Mouse (Mus musculus) C2C12 (cell line): ENCODE results near the gene Chga. TPM values are rescaled to one million over a fixed set of nuclear protein-coding genes. Genes with fewer than 3 reads are reported as not detected.

ENCODE experiments used
- H3K27me3 ChIP-seq: one replicate; pipeline ENCODE4 v1.6.1; 2011; ENCODE audit not compliant: control insufficient read depth, insufficient read depth, insufficient read length
- H3K36me3 ChIP-seq: one replicate; pipeline ENCODE4 v1.6.1; 2011; ENCODE audit not compliant: control insufficient read depth, insufficient read depth
- H3K4me3 ChIP-seq: one replicate; pipeline ENCODE4 v1.5.1; 2011; ENCODE audit warnings: mild to moderate bottlenecking, control low read depth; ENCODE audit not compliant: poor library complexity, insufficient read depth, severe bottlenecking
- H3K79me2 ChIP-seq: one replicate; pipeline ENCODE4 v1.6.1; 2011; ENCODE audit not compliant: control insufficient read depth, insufficient read depth
- H3K79me3 ChIP-seq: one replicate; pipeline ENCODE4 v1.6.1; 2011; ENCODE audit warnings: low read depth, control low read depth
- H3ac ChIP-seq: one replicate; pipeline ENCODE3; 2011; ENCODE audit warnings: low read depth; ENCODE audit not compliant: control insufficient read depth, insufficient read length
- CEBPB ChIP-seq: IDR thresholded peaks from one replicate; pipeline ENCODE4 v1.6.1; 2011; ENCODE audit warnings: low read depth, mild to moderate bottlenecking, control low read depth, moderate library complexity
- CTCF ChIP-seq: IDR thresholded peaks from one replicate; pipeline ENCODE4 v1.5.1; 2011; ENCODE audit not compliant: control insufficient read depth, insufficient read depth, insufficient read length
- FOSL1 ChIP-seq: IDR thresholded peaks from one replicate; pipeline ENCODE4 v1.8.0; 2011; ENCODE audit warnings: mild to moderate bottlenecking, low read length; ENCODE audit not compliant: poor library complexity, insufficient read depth, severe bottlenecking
- MAX ChIP-seq: IDR thresholded peaks from one replicate; pipeline ENCODE4 v1.6.1; 2011; ENCODE audit warnings: mild to moderate bottlenecking, control low read depth
- MYOD1 ChIP-seq: IDR thresholded peaks from one replicate; pipeline ENCODE4 v1.6.1; 2011; ENCODE audit warnings: low read depth; ENCODE audit not compliant: control insufficient read depth, insufficient read length
- MYOG ChIP-seq: IDR thresholded peaks from one replicate; pipeline ENCODE4 v1.6.1; 2011; ENCODE audit not compliant: control insufficient read depth, insufficient read length; ENCODE audit errors: extremely low read depth
- USF1 ChIP-seq: IDR thresholded peaks from one replicate; pipeline ENCODE4 v1.6.1; 2011; ENCODE audit warnings: low read depth, mild to moderate bottlenecking, control low read depth, moderate library complexity
- polyA plus RNA-seq: library from polyadenylated mRNA; unstranded; fragments of >200 nt; fragmentation: generic; extraction: Trizol; gene quantifications from one replicate; pipeline ENCODE4 v1.2.1, GENCODE M21; 2012; ENCODE audit warnings: missing spikeins

Gene Chga
- polyA plus RNA-seq, 1 experiment = 0.01 TPM

DNA sequence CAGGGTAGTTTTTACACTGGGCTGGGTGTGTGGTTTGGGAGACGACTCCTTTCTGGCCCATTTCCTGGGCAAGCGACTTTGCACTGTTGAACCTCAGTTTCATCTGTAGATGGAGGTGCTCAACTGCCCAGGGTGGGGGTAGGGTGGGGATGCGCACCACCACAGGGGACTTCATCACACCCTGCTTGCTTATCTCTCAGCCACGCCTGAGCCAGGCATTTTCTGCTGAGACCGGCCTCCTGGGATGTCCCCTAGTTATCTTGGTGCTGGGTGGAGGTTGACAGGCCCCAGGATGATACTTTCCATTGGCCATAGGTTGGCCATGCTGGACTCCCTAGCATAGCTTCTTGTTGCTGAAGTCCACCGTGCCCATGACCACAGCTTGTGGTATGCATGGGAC lies 10.3 kb downstream of the Chga start:
- no peaks in the 10 kb centered on the region for H3K36me3 ChIP-seq
- H3K27me3 ChIP-seq = peaks cover 27% of the 10 kb centered on the region
- TF ChIP-seq MYOD1 (no peak), MYOG (no peak), MAX (no peak), CTCF (no peak), FOSL1 (no peak), USF1 (no peak), CEBPB (no peak)
- no peaks in the 10 kb centered on the region for H3K79me2 ChIP-seq
- H3ac ChIP-seq = no peak overlapping the region
- H3K4me3 ChIP-seq = no peak overlapping the region
- H3K79me3 ChIP-seq = no peaks in the 10 kb centered on the region

DNA sequence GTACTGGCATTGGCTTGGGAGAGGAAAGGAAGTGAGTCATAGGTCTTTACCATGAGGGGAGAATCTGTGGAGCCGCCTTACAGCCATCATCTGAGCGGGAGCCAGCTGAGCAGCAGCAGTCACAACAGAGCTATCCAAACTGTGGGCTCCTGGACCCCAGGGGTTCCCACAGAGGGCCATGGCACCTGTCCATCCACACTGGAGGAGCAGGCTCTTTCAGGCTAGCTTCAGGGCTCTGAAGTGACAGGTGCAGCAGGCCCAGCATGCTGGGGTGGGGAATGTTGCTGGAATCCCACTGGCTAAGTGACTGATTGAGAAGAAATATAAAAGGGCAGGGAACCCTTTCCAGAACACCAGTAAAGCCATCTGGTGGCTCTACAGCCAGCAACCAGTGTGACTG lies 12.2 kb downstream of the Chga start:
- no peak overlapping the region for H3K4me3 ChIP-seq
- H3K27me3 ChIP-seq = peaks cover 15% of the 10 kb centered on the region
- TF ChIP-seq USF1 = no peak
- peak; percentile 22 for TF ChIP-seq MYOD1
- TF ChIP-seq MYOG = no peak
- no peak for TF ChIP-seq FOSL1
- no peaks in the 10 kb centered on the region for H3K36me3 ChIP-seq
- no peaks in the 10 kb centered on the region for H3K79me2 ChIP-seq
- no peaks in the 10 kb centered on the region for H3K79me3 ChIP-seq
- H3ac ChIP-seq = no peak overlapping the region

DNA sequence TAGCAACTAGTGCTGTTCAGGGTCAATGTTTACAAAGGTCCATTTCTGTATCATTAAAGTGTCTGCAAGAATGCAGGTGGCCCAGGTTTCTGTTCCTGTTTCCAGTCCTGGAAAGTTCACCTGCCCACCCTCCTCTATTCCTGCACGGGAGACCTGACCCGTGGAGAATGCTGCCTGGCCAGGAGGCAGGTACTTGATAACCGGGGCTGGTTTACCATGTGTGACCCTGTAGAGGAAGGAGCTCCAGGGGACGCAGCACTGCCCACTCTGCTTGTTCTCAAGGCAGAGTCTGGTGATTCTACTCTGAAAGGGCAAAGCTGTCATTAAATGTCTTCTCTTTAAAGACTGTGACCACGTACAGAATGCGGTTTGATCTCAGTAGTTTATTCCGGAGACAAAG lies 13.4 kb downstream of the Chga start:
- Histone ChIP-seq H3K79me3 (no peaks in the 10 kb centered on the region), H3K36me3 (no peaks in the 10 kb centered on the region), H3ac (no peak overlapping the region), H3K4me3 (no peak overlapping the region), H3K27me3 (peaks cover 4% of the 10 kb centered on the region), H3K79me2 (no peaks in the 10 kb centered on the region)
- TF ChIP-seq MAX = no peak
- TF ChIP-seq CTCF = no peak
- TF ChIP-seq MYOG = no peak
- no peak for TF ChIP-seq MYOD1
- TF ChIP-seq CEBPB = no peak

- no peak overlapping the region for H3K4me3 ChIP-seq
Measured at GRCm38 (mm10) chr12:102570111-102570510, 15.3 kb downstream of the Chga start.

DNA sequence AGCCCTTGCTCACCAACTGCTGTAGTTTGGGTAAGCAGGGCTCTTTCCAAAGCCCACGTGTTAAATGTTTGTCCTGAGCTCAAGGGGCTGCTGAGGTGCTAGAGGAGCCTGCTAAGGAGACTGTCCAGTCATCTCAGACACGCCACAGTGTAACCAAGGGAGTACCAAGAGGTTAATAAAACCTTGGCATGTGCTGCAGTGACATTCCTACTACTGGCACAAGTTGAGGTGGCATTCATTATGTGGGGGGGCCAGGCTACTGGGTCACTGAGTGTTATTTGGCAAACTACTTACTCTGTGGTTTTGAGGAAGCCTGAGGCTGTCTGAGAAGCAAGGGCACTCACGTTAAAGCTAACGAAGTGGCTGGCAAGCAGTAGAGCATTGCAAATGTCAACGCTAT lies 16.0 kb downstream of the Chga start:
- Histone ChIP-seq H3K79me3 (no peaks in the 10 kb centered on the region), H3K27me3 (no peaks in the 10 kb centered on the region), H3ac (no peak overlapping the region), H3K79me2 (no peaks in the 10 kb centered on the region), H3K36me3 (no peaks in the 10 kb centered on the region), H3K4me3 (no peak overlapping the region)
- no peak for TF ChIP-seq USF1

More at GRCm38 (mm10) chr12:102570111-102570510, 15.3 kb downstream of the Chga start:
- no peak overlapping the region for H3ac ChIP-seq
- no peaks in the 10 kb centered on the region for H3K36me3 ChIP-seq
- no peaks in the 10 kb centered on the region for H3K27me3 ChIP-seq
- H3K79me3 ChIP-seq = no peaks in the 10 kb centered on the region
- H3K79me2 ChIP-seq = no peaks in the 10 kb centered on the region
- TF ChIP-seq MAX = no peak
- no peak for TF ChIP-seq USF1
- TF ChIP-seq MYOG = no peak
- TF ChIP-seq CEBPB = no peak
- TF ChIP-seq MYOD1 = no peak
- TF ChIP-seq FOSL1 = no peak
- TF ChIP-seq CTCF = no peak

DNA sequence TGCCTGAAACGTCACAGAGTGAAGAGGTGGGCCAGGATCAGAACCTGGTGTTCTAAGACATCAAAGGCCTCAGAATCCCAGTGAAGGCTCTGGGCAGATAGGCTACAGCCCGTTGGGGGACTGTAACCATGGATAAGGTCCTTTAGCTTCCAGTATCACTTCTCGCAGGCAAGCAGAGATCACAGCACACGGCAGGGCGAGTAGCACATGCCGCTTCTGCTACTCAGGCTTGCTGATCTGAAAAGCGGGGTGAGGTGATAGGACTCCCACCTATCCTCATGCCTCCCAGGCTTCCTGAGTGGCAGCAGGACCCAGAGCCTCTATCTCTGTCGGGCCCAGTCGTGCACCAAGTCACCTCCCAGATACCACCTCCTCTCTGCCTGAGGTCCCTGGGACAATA lies 16.9 kb downstream of the Chga start:
- H3K36me3 ChIP-seq = no peaks in the 10 kb centered on the region
- H3K79me3 ChIP-seq = no peaks in the 10 kb centered on the region
- no peak overlapping the region for H3ac ChIP-seq
- H3K27me3 ChIP-seq = no peaks in the 10 kb centered on the region
- TF ChIP-seq MYOG (no peak), MYOD1 (no peak), MAX (no peak), CEBPB (no peak), FOSL1 (no peak), USF1 (no peak), CTCF (no peak)
- no peaks in the 10 kb centered on the region for H3K79me2 ChIP-seq
- no peak overlapping the region for H3K4me3 ChIP-seq
